Mouse (Mus musculus) forebrain, embryonic 16.5 days (tissue): Measurements from ENCODE around the gene Cnot6. TPM values are rescaled to one million over a fixed set of nuclear protein-coding genes. Genes with fewer than 3 reads are reported as not detected.

Source experiments
- ATAC-seq: fragments of 200-750 bp; cut with Nextera tagmentation; 2 replicates; pipeline ENCODE4 v1.8.0; 2017; ENCODE audit warnings: mild to moderate bottlenecking, moderate library complexity
- H3K27ac ChIP-seq: fragments of 300-500 bp; sonication (generic); 2 replicates; pipeline ENCODE4 v1.5.1; 2014; ENCODE audit warnings: low read length, control low read depth
- H3K27me3 ChIP-seq: fragments of 300-500 bp; sonication (generic); replicated peaks from 2 replicates; pipeline ENCODE4 v1.6.1; 2014; ENCODE audit warnings: low read length; ENCODE audit not compliant: control insufficient read depth, insufficient read depth
- H3K36me3 ChIP-seq: fragments of 300-500 bp; sonication (generic); 2 replicates; pipeline ENCODE4 v1.6.1; 2014; ENCODE audit not compliant: control insufficient read depth, insufficient read depth
- H3K4me1 ChIP-seq: fragments of 300-500 bp; sonication (generic); replicated peaks from 2 replicates; pipeline ENCODE4 v1.6.1; 2014; ENCODE audit warnings: low read length; ENCODE audit not compliant: control insufficient read depth, insufficient read depth
- H3K4me2 ChIP-seq: fragments of 300-500 bp; sonication (generic); 2 replicates; pipeline ENCODE4 v1.6.1; 2014; ENCODE audit warnings: mild to moderate bottlenecking, low read length, control low read depth
- H3K4me3 ChIP-seq: fragments of 300-500 bp; sonication (generic); replicated peaks from 2 replicates; pipeline ENCODE4 v1.5.1; 2014; ENCODE audit warnings: mild to moderate bottlenecking, low read length, control low read depth
- H3K9ac ChIP-seq: fragments of 300-500 bp; sonication (generic); replicated peaks from 2 replicates; pipeline ENCODE4 v1.6.1; 2014; ENCODE audit warnings: low read depth, low read length, control low read depth
- H3K9me3 ChIP-seq: fragments of 300-500 bp; sonication (generic); 2 replicates; pipeline ENCODE4 v1.6.1; 2016; ENCODE audit warnings: low read length; ENCODE audit not compliant: control insufficient read depth
- WGBS: fragments of 180-500 bp; shearing (Covaris S2); extraction: QIAGEN DNeasy Blood & Tissue Kit; methylation state at CpG from one replicate; pipeline ENCODE4 v1.1.7; 2014; 5-methylcytosine and 5-hydroxymethylcytosine counted together
- polyA plus RNA-seq: library from polyadenylated mRNA; unstranded; fragments of >200 nt; fragmentation: Nextera tagmentation; extraction: Ambion mirVana; gene quantifications from 2 replicates; pipeline ENCODE4 v1.2.1, GENCODE M21; 2015

Gene Cnot6
- polyA plus RNA-seq, 1 experiment from 2014 or later: 55.1 TPM

DNA sequence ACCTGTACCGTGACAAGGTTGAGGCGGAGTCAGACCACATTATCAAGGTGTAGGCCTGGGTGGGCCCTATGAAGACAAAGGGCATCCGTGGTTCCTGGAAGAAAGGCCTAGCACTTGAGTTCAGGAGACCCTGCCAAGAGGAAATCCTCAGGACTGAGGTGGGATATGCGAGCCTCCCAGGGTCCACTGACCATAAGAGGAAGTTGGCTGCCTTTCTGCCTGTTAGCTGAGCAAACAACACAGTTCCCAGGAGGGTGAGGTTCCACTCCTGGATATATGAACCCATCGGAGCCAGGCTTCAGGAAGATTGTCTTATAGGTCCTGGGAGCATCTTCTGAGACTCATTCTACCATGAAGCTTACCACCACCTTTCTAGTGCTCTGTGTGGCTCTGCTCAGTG lies 49.2 kb downstream of the Cnot6 start, which contains the start of gene Scgb3a1:
Gene Scgb3a1, plus strand, starts transcription at position 301 of the 400 bp plus-strand sequence.
- no peak within 1 kb of the TSS for H3K27ac ChIP-seq
- H3K4me1 ChIP-seq: no peaks in the 10 kb centered on the region
- H3K36me3 ChIP-seq: no peaks in the 10 kb centered on the region
- no peaks in the 10 kb centered on the region for H3K27me3 ChIP-seq
- no peak within 1 kb of the TSS for H3K9ac ChIP-seq
- H3K4me3 ChIP-seq: no peak within 1 kb of the TSS
- no peak; the same call in 1 of the 2 replicates for ATAC-seq
- no peaks in the 10 kb centered on the region for H3K9me3 ChIP-seq
- H3K4me2 ChIP-seq: no peak within 1 kb of the TSS
- 91% methylated on average over 5 of the region's 5 CpGs for WGBS

DNA sequence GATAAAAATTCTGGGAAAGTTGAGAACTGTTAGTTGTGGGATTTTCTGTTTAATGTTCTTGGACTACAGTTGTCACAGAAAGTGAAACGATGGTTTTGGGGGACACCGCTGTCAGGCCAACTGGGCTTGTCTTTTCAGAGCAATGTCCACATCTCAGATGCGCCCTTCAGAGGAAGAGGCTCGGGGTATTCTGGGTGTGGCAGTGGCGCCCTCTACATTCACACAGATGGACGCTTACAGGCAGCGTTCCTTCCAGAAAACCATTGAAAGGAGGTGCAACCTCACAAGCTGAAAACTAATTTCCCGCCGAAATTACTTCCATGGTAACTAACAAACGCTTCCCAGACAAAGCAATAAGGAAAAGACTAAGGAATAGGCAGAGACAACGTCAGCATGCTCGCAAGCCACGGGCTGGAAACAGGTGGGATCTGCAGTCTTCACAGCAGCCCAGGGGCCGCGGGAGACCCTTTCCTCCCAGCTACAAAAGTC lies 50.2 kb downstream of the Cnot6 start:
- whole genome bisulfite sequencing: 63% methylated on average over 15 of the region's 15 CpGs
- no peaks in the 10 kb centered on the region for H3K4me1 ChIP-seq

DNA sequence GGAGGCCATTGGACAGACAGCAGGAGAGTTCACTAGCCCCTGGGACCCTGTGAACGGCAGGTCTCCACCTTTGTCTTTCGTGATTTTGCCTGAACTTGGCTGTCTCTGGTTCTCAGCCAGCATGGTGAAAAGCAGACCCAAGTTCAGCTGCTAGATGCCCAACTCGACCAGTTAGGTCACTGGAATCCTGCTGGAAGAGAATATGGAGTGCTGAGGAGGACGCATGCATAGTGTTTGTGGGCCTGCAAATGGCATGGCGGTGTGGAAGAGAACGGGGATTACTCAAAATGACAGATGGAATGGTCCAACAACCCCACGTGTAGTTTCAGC lies 53.1 kb downstream of the Cnot6 start:
- Histone ChIP-seq H3K4me1 (no peaks in the 10 kb centered on the region), H3K27ac (no peak overlapping the region), H3K4me3 (no peak overlapping the region), H3K4me2 (no peak overlapping the region), H3K36me3 (no peaks in the 10 kb centered on the region), H3K27me3 (no peaks in the 10 kb centered on the region), H3K9me3 (no peaks in the 10 kb centered on the region), H3K9ac (no peak overlapping the region)
- 72% methylated on average over 7 of the region's 7 CpGs for WGBS
- ATAC-seq: no peak

More for the DNA sequence above, 50.2 kb downstream of the Cnot6 start:
- Histone ChIP-seq H3K9ac (no peak overlapping the region), H3K27ac (no peak overlapping the region), H3K4me3 (no peak overlapping the region), H3K4me2 (no peak overlapping the region), H3K27me3 (no peaks in the 10 kb centered on the region), H3K36me3 (no peaks in the 10 kb centered on the region), H3K9me3 (no peaks in the 10 kb centered on the region)
- no peak for ATAC-seq

DNA sequence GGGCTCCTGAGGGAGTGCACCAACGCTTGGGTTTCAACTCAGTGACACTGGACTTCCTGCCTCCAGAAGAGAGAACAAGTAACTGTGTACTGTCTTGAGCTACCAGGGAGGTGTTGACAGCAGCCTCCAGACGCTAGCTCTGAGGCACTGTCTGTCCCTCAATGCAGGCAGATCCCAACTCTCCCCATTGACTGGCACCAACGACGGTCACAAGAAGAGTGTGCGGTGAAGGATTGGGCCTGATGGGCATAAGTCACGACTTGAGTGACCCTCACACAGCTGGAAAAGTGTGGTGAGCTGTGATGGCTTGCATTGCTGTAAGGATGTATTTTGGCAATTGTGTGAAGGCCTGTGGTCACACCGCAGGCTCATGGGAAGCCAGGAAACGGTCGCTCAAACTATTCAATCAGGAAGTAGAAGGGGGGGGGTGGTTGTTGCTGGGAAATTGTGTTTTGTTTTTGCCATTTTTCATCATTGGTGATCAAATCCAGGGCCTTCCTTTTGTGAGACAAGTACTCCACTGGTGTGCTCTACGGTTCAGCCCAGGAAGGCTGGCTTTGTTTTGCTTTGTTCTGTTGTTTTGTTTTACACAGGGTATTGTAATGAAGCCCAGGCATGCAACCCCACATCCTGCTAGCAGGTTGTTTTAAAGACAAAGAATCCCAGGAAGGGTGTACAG lies 53.6 kb downstream of the Cnot6 start:
- Histone ChIP-seq H3K4me3 (no peak overlapping the region), H3K9me3 (no peaks in the 10 kb centered on the region), H3K27ac (no peak overlapping the region), H3K27me3 (no peaks in the 10 kb centered on the region), H3K4me2 (no peak overlapping the region), H3K9ac (no peak overlapping the region), H3K4me1 (no peaks in the 10 kb centered on the region), H3K36me3 (no peaks in the 10 kb centered on the region)
- ATAC-seq: no peak
- 67% methylated on average over 10 of the region's 10 CpGs for WGBS

DNA sequence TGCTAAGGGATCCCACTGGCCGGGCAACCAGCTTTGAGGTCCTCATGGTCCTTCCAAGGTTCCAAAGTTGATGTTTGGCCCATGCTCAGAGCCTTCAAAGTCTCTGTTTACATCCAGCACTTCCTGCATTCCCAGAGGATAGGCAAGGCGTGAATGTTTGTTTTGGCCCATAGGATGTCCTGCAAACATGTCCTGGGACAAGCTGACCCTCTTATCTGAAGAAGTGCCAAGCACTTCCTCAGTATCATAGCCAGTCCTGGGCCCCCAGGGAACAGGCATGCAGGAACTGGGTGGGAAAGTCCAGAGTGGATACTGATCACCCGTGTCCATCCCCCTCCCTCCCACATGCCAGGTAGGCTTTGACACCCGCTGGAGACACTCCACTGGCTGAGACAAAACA lies 54.5 kb downstream of the Cnot6 start:
- H3K36me3 ChIP-seq: no peaks in the 10 kb centered on the region
- no peak overlapping the region for H3K4me3 ChIP-seq
- WGBS: 94% methylated on average over 4 of the region's 4 CpGs
- peaks cover under 1% of the 10 kb centered on the region; the same call in 1 of the 2 replicates for H3K4me1 ChIP-seq
- H3K4me2 ChIP-seq: no peak overlapping the region
- no peaks in the 10 kb centered on the region for H3K27me3 ChIP-seq
- no peak overlapping the region for H3K9ac ChIP-seq
- no peak for ATAC-seq
- no peaks in the 10 kb centered on the region for H3K9me3 ChIP-seq
- no peak overlapping the region for H3K27ac ChIP-seq

DNA sequence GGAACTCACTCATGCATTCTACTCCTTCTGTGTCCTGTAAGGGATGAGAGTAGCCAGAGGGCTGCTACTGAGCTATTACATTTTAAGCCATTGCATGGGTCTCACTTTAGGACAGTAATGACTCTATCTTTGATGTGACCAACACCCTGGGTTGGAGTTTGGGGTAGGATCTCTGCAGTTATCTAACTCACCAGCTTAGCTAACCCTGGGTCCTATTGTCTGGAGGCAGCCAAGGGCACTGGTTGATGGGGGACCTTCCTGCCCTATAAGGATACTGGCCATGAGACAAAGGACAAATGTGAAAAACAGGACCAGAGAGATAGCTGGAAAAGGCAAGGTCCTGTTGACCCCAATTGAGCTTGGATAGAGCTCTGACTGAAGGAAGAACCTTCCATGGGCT lies 57.0 kb downstream of the Cnot6 start:
- H3K36me3 ChIP-seq: no peaks in the 10 kb centered on the region
- peaks cover 3% of the 10 kb centered on the region; the same call in 1 of the 2 replicates for H3K4me1 ChIP-seq
- no peak overlapping the region for H3K27ac ChIP-seq
- H3K4me3 ChIP-seq: no peak overlapping the region
- H3K9me3 ChIP-seq: no peaks in the 10 kb centered on the region
- H3K9ac ChIP-seq: no peak overlapping the region
- no peaks in the 10 kb centered on the region for H3K27me3 ChIP-seq
- ATAC-seq: no peak
- no peak overlapping the region for H3K4me2 ChIP-seq

DNA sequence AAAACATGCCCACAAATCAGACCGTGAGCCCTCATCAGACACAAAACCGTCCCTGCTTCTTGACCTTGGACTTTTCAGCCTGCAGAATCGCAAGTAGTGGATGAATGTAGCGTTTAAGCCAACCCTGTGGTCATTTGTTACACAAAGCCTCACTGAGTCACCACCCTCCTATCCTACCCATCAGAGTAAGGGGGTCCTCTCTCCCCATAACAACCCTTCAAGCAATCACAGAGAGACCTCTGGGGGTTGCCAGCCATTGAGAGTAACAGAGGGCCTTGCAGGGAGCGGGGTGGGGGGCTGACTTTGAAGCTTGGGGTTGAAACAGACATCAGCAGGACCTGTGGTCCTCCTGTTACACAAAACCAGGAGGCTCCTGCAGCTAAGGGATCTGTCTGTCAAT lies 57.9 kb downstream of the Cnot6 start:
- Histone ChIP-seq H3K27ac (no peak overlapping the region), H3K4me1 (peaks cover 3% of the 10 kb centered on the region; the same call in 1 of the 2 replicates), H3K36me3 (no peaks in the 10 kb centered on the region), H3K4me2 (no peak overlapping the region), H3K9ac (no peak overlapping the region), H3K4me3 (no peak overlapping the region), H3K27me3 (no peaks in the 10 kb centered on the region), H3K9me3 (no peaks in the 10 kb centered on the region)
- 91% methylated on average over 5 of the region's 5 CpGs for WGBS
- ATAC-seq: no peak

DNA sequence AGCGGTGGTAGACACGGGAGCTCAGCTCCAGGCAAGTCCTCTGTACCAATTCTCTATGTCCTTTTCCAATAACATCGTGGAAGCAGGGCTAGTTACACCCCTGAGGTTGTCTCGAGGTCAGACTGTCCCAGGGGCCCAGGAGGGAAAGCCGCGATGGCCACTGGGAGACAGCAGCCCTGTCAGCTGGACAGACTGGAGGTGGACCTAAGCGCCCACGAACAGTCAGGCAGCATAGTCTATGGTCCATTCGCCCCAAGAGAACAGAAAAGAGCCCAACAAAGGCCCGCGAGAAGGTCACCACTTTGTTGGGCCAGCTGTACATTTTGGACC lies 59.5 kb downstream of the Cnot6 start:
- H3K27ac ChIP-seq: no peak overlapping the region
- 0 out of 2 replicates have a peak, but pooled peaks have one; percentile 16 for ATAC-seq
- no peak overlapping the region for H3K9ac ChIP-seq
- peak overlapping the region; percentile 28; the same call in 1 of the 2 replicates for H3K4me2 ChIP-seq
- no peaks in the 10 kb centered on the region for H3K27me3 ChIP-seq
- H3K4me1 ChIP-seq: peaks cover 3% of the 10 kb centered on the region; the same call in 1 of the 2 replicates
- no peak overlapping the region for H3K4me3 ChIP-seq
- no peaks in the 10 kb centered on the region for H3K9me3 ChIP-seq
- WGBS: 40% methylated on average over 11 of the region's 11 CpGs
- H3K36me3 ChIP-seq: no peaks in the 10 kb centered on the region

DNA sequence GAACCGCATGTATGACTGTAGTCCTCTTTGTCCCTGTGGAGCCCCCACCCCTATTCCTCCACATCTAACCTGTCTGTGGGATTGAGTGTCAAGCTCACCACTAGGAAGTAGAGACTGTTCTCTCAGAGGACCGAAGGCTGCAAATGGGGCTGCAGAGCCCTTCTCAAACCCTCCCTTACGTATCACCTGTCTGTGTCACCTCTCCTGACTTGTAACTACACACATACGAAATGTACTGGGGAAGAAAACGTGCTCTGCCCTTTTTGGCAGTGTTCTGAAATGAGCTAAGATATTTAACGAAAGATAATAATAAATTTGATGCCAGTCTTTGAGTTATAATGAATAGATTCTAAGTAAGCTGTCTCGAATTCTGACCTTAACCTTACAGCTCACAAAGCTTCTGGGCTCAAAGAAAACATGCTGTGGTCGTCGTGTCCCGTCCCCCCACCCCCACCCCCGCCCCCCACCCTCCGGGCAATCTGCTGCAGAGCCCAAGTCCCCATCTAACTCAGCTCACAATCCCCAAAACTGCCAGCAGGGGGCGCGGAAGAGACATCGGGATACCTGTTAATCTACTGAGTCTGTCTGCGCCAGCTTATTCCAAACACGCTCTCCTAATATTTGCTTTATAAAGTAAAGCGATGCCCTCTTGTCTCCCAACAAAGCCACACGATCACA lies 60.0 kb downstream of the Cnot6 start:
- WGBS: 25% methylated on average over 19 of the region's 19 CpGs
- peak; percentile 84 for ATAC-seq

More for the DNA sequence above, 60.0 kb downstream of the Cnot6 start:
- Histone ChIP-seq H3K36me3 (no peaks in the 10 kb centered on the region), H3K4me2 (peak overlapping the region; percentile 28; the same call in 1 of the 2 replicates), H3K9me3 (no peaks in the 10 kb centered on the region), H3K9ac (no peak overlapping the region), H3K4me3 (no peak overlapping the region), H3K27me3 (no peaks in the 10 kb centered on the region), H3K27ac (no peak overlapping the region), H3K4me1 (peaks cover 3% of the 10 kb centered on the region; the same call in 1 of the 2 replicates)
